Mouse (Mus musculus) bone marrow, adult 2 months (tissue): ENCODE measurements around the gene Fsd2.

Experiments used
- CTCF ChIP-seq: fragments of 200-500 bp; IDR thresholded peaks from 2 replicates; pipeline ENCODE4 v1.5.1; 2011; ENCODE audit warnings: low read length, control low read depth; ENCODE audit not compliant: control insufficient read depth, insufficient read depth
- POLR2A ChIP-seq: fragments of 200-500 bp; IDR thresholded peaks from 2 replicates; pipeline ENCODE4 v1.6.1; 2011; ENCODE audit warnings: low read depth, mild to moderate bottlenecking, control low read depth, low read length, borderline replicate concordance; ENCODE audit not compliant: control insufficient read depth

GRCm38 (mm10) chr7:81571108-81571940, 4.6 kb upstream of the Fsd2 start, which contains the start of gene Whamm:
- TF ChIP-seq CTCF: no peak
- peak; percentile 100 for TF ChIP-seq POLR2A
